Mouse (Mus musculus) hematopoietic stem cell, adult 5-6 weeks (primary cell): ENCODE measurements at regions not wholly inside any gene's neighbourhood (a gene's known extent, or its start where the extent isn't known, plus 50 kb on each side); places are given as distances from the start of the nearest gene placed in this dataset.

ENCODE experiments used
- ATAC-seq, 2 experiments: fragments of 125-278 bp in 1 of 2; replicated peaks in 1 of 2; 2 replicates each; pipeline ENCODE4 v1.8.0; 2016 to 2017; ENCODE audit warnings: inconsistent platforms in 2 of 2, mild to moderate bottlenecking in 2 of 2, moderate number of reproducible peaks in 2 of 2, low read depth in 1 of 2, moderate TSS enrichment in 1 of 2; ENCODE audit not compliant: low FRiP score in 2 of 2, poor library complexity in 2 of 2, severe bottlenecking in 2 of 2, insufficient read depth in 1 of 2, low TSS enrichment in 1 of 2

GRCm38 (mm10) chr2:173457624-173458320 lies 64.6 kb upstream of the 1700021F07Rik start:
- no peak for ATAC-seq

- ATAC-seq, result no peak
Observed at GRCm38 (mm10) chr2:173458861-173459260, 63.5 kb upstream of the 1700021F07Rik start.

GRCm38 (mm10) chr2:173463313-173463712 lies 59.1 kb upstream of the 1700021F07Rik start:
- ATAC-seq, result no peak

GRCm38 (mm10) chr2:173464562-173464961 lies 57.8 kb upstream of the 1700021F07Rik start:
- no peak for ATAC-seq

GRCm38 (mm10) chr2:173465006-173465620 lies 57.3 kb upstream of the 1700021F07Rik start:
- ATAC-seq, result no peak

- ATAC-seq, result no peak
Observed at GRCm38 (mm10) chr2:173468136-173468535, 54.2 kb upstream of the 1700021F07Rik start.

- ATAC-seq, result peak; percentile 96 to 98
Observed at GRCm38 (mm10) chr2:173469756-173470155, 52.6 kb upstream of the 1700021F07Rik start.
